Mouse (Mus musculus) ES-E14 (cell line): ENCODE measurements around the gene Erg. TPM values are rescaled to one million over a fixed set of nuclear protein-coding genes. Genes with fewer than 3 reads are reported as not detected.
A peak's percentile ranks its signal among the peaks of the same experiment; 100 is the strongest.

Experiments used
- DNase-seq: peaks from one replicate; pipeline ENCODE4 v3.0.0-alpha.2; 2013; ENCODE audit warnings: low read depth, low spot score
- H3K27ac ChIP-seq: 2 replicates; pipeline ENCODE4 v1.5.1; 2012; ENCODE audit warnings: low read depth, mild to moderate bottlenecking, low read length, moderate library complexity, mixed read lengths; ENCODE audit not compliant: poor library complexity, insufficient read depth, severe bottlenecking
- H3K36me3 ChIP-seq: 2 replicates; pipeline ENCODE4 v1.6.1; 2012; ENCODE audit warnings: mild to moderate bottlenecking, low read length, moderate library complexity, mixed read lengths; ENCODE audit not compliant: control insufficient read depth, poor library complexity, insufficient read depth, severe bottlenecking
- H3K4me1 ChIP-seq, 2 experiments: fragments of 150-350 bp in 1 of 2; sonication (generic) in 1 of 2; 2 replicates each; pipeline ENCODE4 v1.6.1; 2012; ENCODE audit warnings: low read length in 2 of 2, mild to moderate bottlenecking in 1 of 2, mixed read lengths in 1 of 2; ENCODE audit not compliant: control insufficient read depth in 2 of 2, insufficient read depth in 2 of 2, poor library complexity in 1 of 2
- H3K4me3 ChIP-seq, 2 experiments: fragments of 150-350 bp in 1 of 2; sonication (generic) in 1 of 2; 2 replicates each; pipeline ENCODE4 v1.5.1; 2012; ENCODE audit warnings: low read length in 2 of 2, low read depth in 1 of 2, mild to moderate bottlenecking in 1 of 2, mixed read lengths in 1 of 2; ENCODE audit not compliant: insufficient read depth in 1 of 2, poor library complexity in 1 of 2, severe bottlenecking in 1 of 2
- H3K9ac ChIP-seq: 2 replicates; pipeline ENCODE4 v1.6.1; 2012; ENCODE audit warnings: low read depth, mild to moderate bottlenecking, low read length, mixed read lengths; ENCODE audit not compliant: poor library complexity, insufficient read depth, severe bottlenecking
- H3K9me3 ChIP-seq: fragments of 150-350 bp; sonication (generic); 2 replicates; pipeline ENCODE4 v1.6.1; 2012; ENCODE audit warnings: low read depth, mild to moderate bottlenecking, low read length; ENCODE audit not compliant: control insufficient read depth, insufficient read depth
- CHD2 ChIP-seq: IDR thresholded peaks from 2 replicates; pipeline ENCODE4 v1.6.1; 2014; ENCODE audit warnings: mild to moderate bottlenecking, low read depth, low read length, inconsistent platforms
- HCFC1 ChIP-seq: IDR thresholded peaks from 2 replicates; pipeline ENCODE4 v1.6.1; 2012; ENCODE audit warnings: low read length, inconsistent platforms, borderline replicate concordance; ENCODE audit not compliant: insufficient read depth
- MAFK ChIP-seq: IDR thresholded peaks from 2 replicates; pipeline ENCODE4 v1.6.1; 2014; ENCODE audit warnings: mild to moderate bottlenecking, low read depth, low read length, inconsistent platforms; ENCODE audit not compliant: insufficient read depth
- ZC3H11A ChIP-seq: IDR thresholded peaks from 2 replicates; pipeline ENCODE4 v1.6.1; 2012; ENCODE audit warnings: low read depth, mild to moderate bottlenecking, inconsistent platforms, low read length, borderline replicate concordance
- ZNF384 ChIP-seq: IDR thresholded peaks from 2 replicates; pipeline ENCODE4 v1.6.1; 2012; ENCODE audit warnings: low read depth, low read length, inconsistent platforms
- in situ Hi-C, 2 experiments: fragments of 600-800 bp; cut with MboI; formaldehyde crosslinking; loops; one replicate each; pipeline ENCODE4 v1.15.1; 2025; ENCODE audit warnings: low sequenced_read_pairs in 2 of 2, inconsistent platforms in 1 of 2; ENCODE audit not compliant: unreplicated experiment in 2 of 2
- total RNA-seq: library from RNA; depleted of rRNA; stranded (reverse); fragments of 300-350 nt; gene quantifications from 2 replicates; pipeline ENCODE4 v1.2.3, GENCODE M21; 2012; rRNA removed

Gene Erg
- total RNA-seq: 0.18 and 0.26 TPM in 2 replicates

- TF ChIP-seq MAFK (no peak), CHD2 (no peak), HCFC1 (no peak), ZNF384 (no peak), ZC3H11A (no peak)
- no peak for DNase-seq
- Histone ChIP-seq H3K4me1 (peaks cover 0 to 3% of the 10 kb centered on the region in 2 experiments; a peak in 2 of 4 replicates), H3K9ac (peak within 1 kb of the TSS; percentile 20; the same call in 1 of the 2 replicates), H3K4me3 (peak within 1 kb of the TSS; percentile 63 to 72), H3K36me3 (no peaks in the 10 kb centered on the region), H3K27ac (no peak within 1 kb of the TSS), H3K9me3 (no peaks in the 10 kb centered on the region)
- in situ Hi-C loops: no loop called here
Observed at GRCm38 (mm10) chr16:95586311-95586602, at the start of gene Erg. Gene Erg, minus strand, starts transcription at chr16:95586593.

GRCm38 (mm10) chr16:95631816-95632215, 45.4 kb upstream of the Erg start:
- Histone ChIP-seq H3K4me1 (no peaks in the 10 kb centered on the region), H3K9ac (no peak overlapping the region), H3K9me3 (no peaks in the 10 kb centered on the region), H3K4me3 (no peak overlapping the region), H3K27ac (no peak overlapping the region), H3K36me3 (no peaks in the 10 kb centered on the region)
- no peak for DNase-seq
- no peak for TF ChIP-seq CHD2
- no peak for TF ChIP-seq MAFK
- no peak for TF ChIP-seq HCFC1
- TF ChIP-seq ZNF384: no peak
- no peak for TF ChIP-seq ZC3H11A
- in situ Hi-C loops: no loop called here

- in situ Hi-C loops: loop anchor here in 1 of 2 experiments (25.0 kb wide), 1 partner anchor 338 kb away; no protein-coding TSS in a partner anchor
- Histone ChIP-seq H3K9ac (no peak overlapping the region), H3K36me3 (no peaks in the 10 kb centered on the region), H3K9me3 (no peaks in the 10 kb centered on the region), H3K27ac (no peak overlapping the region), H3K4me3 (no peak overlapping the region), H3K4me1 (peaks cover 0 to 8% of the 10 kb centered on the region in 2 experiments; a peak in 2 of 4 replicates)
- TF ChIP-seq MAFK: no peak
- TF ChIP-seq CHD2: no peak
- no peak for TF ChIP-seq ZC3H11A
- TF ChIP-seq HCFC1: no peak
- no peak for TF ChIP-seq ZNF384
- no peak for DNase-seq
Observed at GRCm38 (mm10) chr16:95623876-95624770, 37.7 kb upstream of the Erg start.

GRCm38 (mm10) chr16:95623056-95623455, 36.7 kb upstream of the Erg start:
- Histone ChIP-seq H3K9me3 (no peaks in the 10 kb centered on the region), H3K4me1 (peaks cover 0 to 8% of the 10 kb centered on the region in 2 experiments; a peak in 2 of 4 replicates)

More at GRCm38 (mm10) chr16:95623056-95623455, 36.7 kb upstream of the Erg start:
- H3K36me3 ChIP-seq: no peaks in the 10 kb centered on the region
- H3K4me3 ChIP-seq: no peak overlapping the region
- no peak for DNase-seq
- no peak overlapping the region for H3K9ac ChIP-seq
- no peak for TF ChIP-seq CHD2
- TF ChIP-seq MAFK: no peak
- no peak for TF ChIP-seq ZNF384
- no peak for TF ChIP-seq ZC3H11A
- no peak for TF ChIP-seq HCFC1
- in situ Hi-C loops: loop anchor here in 1 of 2 experiments (25.0 kb wide), 1 partner anchor 339 kb away; no protein-coding TSS in a partner anchor
- no peak overlapping the region for H3K27ac ChIP-seq
